Mouse (Mus musculus) B cell, adult (primary cell): Measurements from ENCODE around the gene Klhl5. TPM values are rescaled to one million over a fixed set of nuclear protein-coding genes. Genes with fewer than 3 reads are reported as not detected.

Experiments
- total RNA-seq: library from RNA; stranded (reverse); gene quantifications from 4 replicates; pipeline ENCODE4 v1.2.4, GENCODE M21; 2023; ENCODE audit not compliant: inconsistent age

Gene Klhl5
- 17.7 to 22.3 TPM (median 20.8 TPM) in 4 replicates for total RNA-seq

GRCm38 (mm10) chr5:65106876-65107772 lies at the start of gene Klhl5:
TSS of gene Klhl5 (plus strand) at chr5:65107539.

GRCm38 (mm10) chr5:65091921-65092320 lies 15.4 kb upstream of the Klhl5 start, which contains the start of gene Tmem156:
TSS of gene Tmem156 (minus strand) at chr5:65092132.

GRCm38 (mm10) chr5:65199346-65200128 lies 92.2 kb downstream of the Klhl5 start, which contains the start of gene Wdr19:
TSS of gene Wdr19 (plus strand) at chr5:65199696.

Other genes with a start within 250 kb of the Klhl5 start
- gene Tlr1, start 174.0 kb upstream of the Klhl5 start, total RNA-seq: 102 to 115 TPM (median 107 TPM) in 4 replicates
- 19.4 to 26.0 TPM (median 24.1 TPM) in 4 replicates for gene Tlr6, start 147.4 kb upstream of the Klhl5 start, total RNA-seq
- 5.4 to 7.1 TPM (median 6.0 TPM) in 4 replicates for gene Fam114a1, start 137.5 kb upstream of the Klhl5 start, total RNA-seq
- gene Tmem156, start 15.4 kb upstream of the Klhl5 start, total RNA-seq: 23.3 to 30.4 TPM (median 25.8 TPM) in 4 replicates
- 1.6 to 2.7 TPM (median 1.7 TPM) in 4 replicates for gene Wdr19, start 92.2 kb downstream of the Klhl5 start, total RNA-seq
- gene Rfc1, start 228.1 kb downstream of the Klhl5 start, total RNA-seq: 76.8 to 102 TPM (median 78.3 TPM) in 4 replicates
- gene Klb, start 240.8 kb downstream of the Klhl5 start, total RNA-seq: not detected in 4 replicates